Mouse (Mus musculus): ENCODE data around the gene Pgpep1l.

DNA sequence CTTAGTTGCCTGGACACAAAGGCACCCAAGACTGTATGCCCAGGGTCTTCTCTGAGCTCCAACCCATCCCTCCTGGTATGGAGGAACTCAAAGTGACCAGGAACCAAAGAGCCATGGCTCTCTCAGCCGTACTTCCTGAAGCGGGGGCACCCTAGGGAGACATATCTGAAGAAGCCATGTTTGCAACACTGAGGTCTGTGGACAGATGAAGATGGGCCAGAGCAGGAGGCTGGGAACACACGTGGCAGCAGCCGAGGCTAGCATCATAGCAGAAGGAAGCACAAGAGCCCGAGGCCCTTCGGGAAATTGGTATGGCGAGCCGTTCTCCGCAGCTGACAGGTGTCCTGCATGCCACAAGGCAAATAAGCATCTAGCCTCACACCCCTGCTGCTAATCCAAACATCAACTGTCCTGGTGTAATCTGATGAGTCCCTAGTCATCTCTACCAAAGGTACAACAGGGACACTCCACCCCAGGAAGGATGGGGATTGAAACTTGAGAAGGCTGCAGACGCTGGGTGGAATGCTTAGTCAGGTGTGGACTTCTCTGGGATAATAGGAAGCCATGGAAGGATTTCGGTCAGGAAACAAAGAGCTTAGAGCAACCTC, 24.7 kb downstream of the Pgpep1l start:
- no peak for TF ChIP-seq CTCF (IDR thresholded peaks at IDR 0.05; ENCODE audit: extremely low read depth, insufficient read length, insufficient replicate concordance, low read depth, low read length)
- TF ChIP-seq POLR2A (IDR thresholded peaks at IDR 0.05; ENCODE audit: low read depth, low read length): no peak

Measured in small intestine, adult 2 months (tissue).